Mouse (Mus musculus): ENCODE results near the gene Limk2. TPM values are rescaled to one million over a fixed set of nuclear protein-coding genes. Genes with fewer than 3 reads are reported as not detected.

The Limk2 gene
- polyA plus RNA-seq, 1 experiment from 2014 or later = 54.6 TPM

- Histone ChIP-seq H3K4me1 (peaks cover 57% of the 10 kb centered on the region), H3K27ac (peak overlapping the region; percentile 17; the same call in 1 of the 2 replicates), H3K9me3 (replicated peaks) (no peaks in the 10 kb centered on the region), H3K27me3 (ENCODE audit: low read depth, poor library complexity, severe bottlenecking) (peaks cover 21% of the 10 kb centered on the region), H3K36me3 (no peaks in the 10 kb centered on the region), H3K4me3 (peak overlapping the region; percentile 6; the same call in 1 of the 2 replicates)
- no peak for DNase-seq (ENCODE audit: low spot score)
- WGBS = 44% methylated on average over 11 of the region's 11 CpGs
Observed at GRCm38 (mm10) chr11:3335651-3336216, 73.3 kb downstream of the Limk2 start.

GRCm38 (mm10) chr11:3334711-3335316 lies 74.2 kb downstream of the Limk2 start:
- peaks cover 27% of the 10 kb centered on the region for H3K27me3 ChIP-seq (ENCODE audit: low read depth, poor library complexity, severe bottlenecking)
- no peaks in the 10 kb centered on the region for H3K36me3 ChIP-seq
- peaks cover 62% of the 10 kb centered on the region for H3K4me1 ChIP-seq
- whole genome bisulfite sequencing = 35% methylated on average over 9 of the region's 9 CpGs
- H3K27ac ChIP-seq = peak overlapping the region; percentile 48
- no peak for DNase-seq (ENCODE audit: low spot score)
- no peaks in the 10 kb centered on the region for H3K9me3 ChIP-seq (replicated peaks)
- H3K4me3 ChIP-seq = no peak overlapping the region

- WGBS = 89% methylated on average over 11 of the region's 11 CpGs
- Histone ChIP-seq H3K4me3 (no peak overlapping the region), H3K27ac (peak overlapping the region; percentile 48), H3K27me3 (ENCODE audit: low read depth, poor library complexity, severe bottlenecking) (peaks cover 27% of the 10 kb centered on the region), H3K36me3 (no peaks in the 10 kb centered on the region), H3K9me3 (replicated peaks) (no peaks in the 10 kb centered on the region), H3K4me1 (peaks cover 62% of the 10 kb centered on the region)
- DNase-seq (ENCODE audit: low spot score) = no peak
Observed at GRCm38 (mm10) chr11:3334141-3334710, 74.8 kb downstream of the Limk2 start.

GRCm38 (mm10) chr11:3333111-3333695 lies 75.8 kb downstream of the Limk2 start:
- Histone ChIP-seq H3K27me3 (ENCODE audit: low read depth, poor library complexity, severe bottlenecking) (peaks cover 27% of the 10 kb centered on the region), H3K4me3 (no peak overlapping the region), H3K27ac (no peak overlapping the region), H3K36me3 (no peaks in the 10 kb centered on the region), H3K9me3 (replicated peaks) (no peaks in the 10 kb centered on the region), H3K4me1 (peaks cover 62% of the 10 kb centered on the region)
- WGBS = 86% methylated on average over 11 of the region's 11 CpGs
- no peak for DNase-seq (ENCODE audit: low spot score)

GRCm38 (mm10) chr11:3331756-3332642 lies 77.0 kb downstream of the Limk2 start:
- Histone ChIP-seq H3K4me1 (peaks cover 51% of the 10 kb centered on the region), H3K9me3 (replicated peaks) (no peaks in the 10 kb centered on the region), H3K36me3 (no peaks in the 10 kb centered on the region), H3K27me3 (ENCODE audit: low read depth, poor library complexity, severe bottlenecking) (peaks cover 27% of the 10 kb centered on the region), H3K4me3 (peak overlapping the region; percentile 60), H3K27ac (peak overlapping the region; percentile 85)
- WGBS = under 1% methylated on average over 75 of the region's 75 CpGs
- DNase-seq (ENCODE audit: low spot score) = peak; percentile 95

- DNase-seq (ENCODE audit: low spot score) = no peak
- peak overlapping the region; percentile 85 for H3K27ac ChIP-seq
- WGBS = 7% methylated on average over 14 of the region's 14 CpGs
Observed at GRCm38 (mm10) chr11:3330991-3331750, 77.8 kb downstream of the Limk2 start.

GRCm38 (mm10) chr11:3330566-3330965 lies 78.4 kb downstream of the Limk2 start:
- WGBS = 4% methylated on average over 9 of the region's 9 CpGs
- H3K27ac ChIP-seq = peak overlapping the region; percentile 76
- H3K36me3 ChIP-seq = no peaks in the 10 kb centered on the region
- peaks cover 27% of the 10 kb centered on the region for H3K27me3 ChIP-seq (ENCODE audit: low read depth, poor library complexity, severe bottlenecking)
- no peaks in the 10 kb centered on the region for H3K9me3 ChIP-seq (replicated peaks)
- peaks cover 40% of the 10 kb centered on the region for H3K4me1 ChIP-seq
- peak; percentile 70 for DNase-seq (ENCODE audit: low spot score)
- peak overlapping the region; percentile 60 for H3K4me3 ChIP-seq

More at GRCm38 (mm10) chr11:3330991-3331750, 77.8 kb downstream of the Limk2 start:
- Histone ChIP-seq H3K4me3 (peak overlapping the region; percentile 60), H3K27me3 (ENCODE audit: low read depth, poor library complexity, severe bottlenecking) (peaks cover 27% of the 10 kb centered on the region), H3K36me3 (no peaks in the 10 kb centered on the region), H3K9me3 (replicated peaks) (no peaks in the 10 kb centered on the region), H3K4me1 (peaks cover 46% of the 10 kb centered on the region)

GRCm38 (mm10) chr11:3329891-3330451 lies 79.0 kb downstream of the Limk2 start, which contains the start of gene Pik3ip1:
Gene Pik3ip1 (plus strand): TSS chr11:3330401.
- H3K36me3 ChIP-seq = no peaks in the 10 kb centered on the region
- peaks cover 27% of the 10 kb centered on the region for H3K27me3 ChIP-seq (ENCODE audit: low read depth, poor library complexity, severe bottlenecking)
- H3K27ac ChIP-seq = peak within 1 kb of the TSS; percentile 76
- peaks cover 34% of the 10 kb centered on the region for H3K4me1 ChIP-seq
- H3K4me3 ChIP-seq = peak within 1 kb of the TSS; percentile 60
- no peaks in the 10 kb centered on the region for H3K9me3 ChIP-seq (replicated peaks)
- DNase-seq (ENCODE audit: low spot score) = no peak

- WGBS = 82% methylated on average over 11 of the region's 11 CpGs
Observed at GRCm38 (mm10) chr11:3328806-3329775, 79.9 kb downstream of the Limk2 start.

GRCm38 (mm10) chr11:3328271-3328670 lies 80.7 kb downstream of the Limk2 start:
- Histone ChIP-seq H3K4me3 (no peak overlapping the region), H3K27me3 (ENCODE audit: low read depth, poor library complexity, severe bottlenecking) (peaks cover 24% of the 10 kb centered on the region), H3K4me1 (peaks cover 28% of the 10 kb centered on the region), H3K27ac (no peak overlapping the region), H3K36me3 (no peaks in the 10 kb centered on the region), H3K9me3 (replicated peaks) (no peaks in the 10 kb centered on the region)
- 80% methylated on average over 5 of the region's 5 CpGs for WGBS
- DNase-seq (ENCODE audit: low spot score) = no peak

More at GRCm38 (mm10) chr11:3328806-3329775, 79.9 kb downstream of the Limk2 start:
- no peaks in the 10 kb centered on the region for H3K36me3 ChIP-seq
- H3K27me3 ChIP-seq (ENCODE audit: low read depth, poor library complexity, severe bottlenecking) = peaks cover 27% of the 10 kb centered on the region
- H3K4me1 ChIP-seq = peaks cover 28% of the 10 kb centered on the region
- no peak for DNase-seq (ENCODE audit: low spot score)
- H3K9me3 ChIP-seq (replicated peaks) = no peaks in the 10 kb centered on the region
- no peak overlapping the region for H3K27ac ChIP-seq
- no peak overlapping the region for H3K4me3 ChIP-seq

GRCm38 (mm10) chr11:3318286-3318685 lies 90.7 kb downstream of the Limk2 start:
- no peaks in the 10 kb centered on the region for H3K9me3 ChIP-seq (replicated peaks)
- H3K27ac ChIP-seq = no peak overlapping the region
- DNase-seq (ENCODE audit: low spot score) = no peak
- H3K27me3 ChIP-seq (ENCODE audit: low read depth, poor library complexity, severe bottlenecking) = no peaks in the 10 kb centered on the region
- H3K36me3 ChIP-seq = peaks cover 11% of the 10 kb centered on the region
- WGBS = 95% methylated on average over 3 of the region's 3 CpGs
- H3K4me3 ChIP-seq = no peak overlapping the region
- no peaks in the 10 kb centered on the region for H3K4me1 ChIP-seq

Measured in limb, embryonic 10.5 days (tissue).